12 mouse cellular contexts compared by ENCODE assay signal in genomic region chr2:103743536-103743935, GRCm38 (mm10). TPM values are rescaled to one million over a fixed set of nuclear protein-coding genes. Genes with fewer than 3 reads are reported as not detected.
A peak's percentile ranks its signal among the peaks of the same experiment; 100 is the strongest.
DNase-seq lines count a peak whose midpoint lies in the region; ATAC-seq lines count a peak whose summit lies in the region.
"Had no signal": no experiment of that assay in that cellular context is flagged by ENCODE, and none has a peak within 500 bp of the region (broad histone marks: within the 10 kb centered on the region; RNA-seq: fewer than 3 reads in every experiment).

No protein-coding gene starts in this region.

- H3K4me3 ChIP-seq in kidney, embryonic 14.5 days (ENCODE audit: low read length): no peak overlapping the region
- H3K4me3 ChIP-seq: forebrain, embryonic 10.5 days; limb, embryonic 12.5 days; liver, embryonic 15.5 days; midbrain, embryonic 10.5 days had no signal

- H3K27ac ChIP-seq in kidney, embryonic 14.5 days (ENCODE audit: low read depth, low read length): no peak overlapping the region
- H3K27ac ChIP-seq: forebrain, embryonic 10.5 days; limb, embryonic 12.5 days; liver, embryonic 15.5 days; midbrain, embryonic 10.5 days had no signal

- H3K27me3 ChIP-seq in kidney, embryonic 14.5 days (ENCODE audit: control insufficient read depth, insufficient read depth, low read length): no peaks in the 10 kb centered on the region
- H3K27me3 ChIP-seq: limb, embryonic 12.5 days; liver, embryonic 15.5 days had no signal

- H3K9ac ChIP-seq in kidney, embryonic 14.5 days (ENCODE audit: low read depth, low read length): no peak overlapping the region
- H3K9ac ChIP-seq: limb, embryonic 12.5 days; liver, embryonic 15.5 days had no signal

- 95% methylated on average over 2 of the region's 2 CpGs for WGBS in kidney, embryonic 14.5 days

- DNase-seq in gastrocnemius, adult 18-20 months (ENCODE audit: low spot score): peak; percentile 22
- no peak for DNase-seq in gastrocnemius, postnatal 4 days (ENCODE audit: low spot score in 2 of 2)
- peak; percentile 25 for DNase-seq in kidney, adult 11 months
- peak; percentile 40 for DNase-seq in 3T3-L1 (ENCODE audit: low read depth, low spot score)
- DNase-seq in gastrocnemius, postnatal 14 days: peak; percentile 9
- DNase-seq in layer of hippocampus, adult 9-10 months (ENCODE audit: low spot score): no peak
- DNase-seq in lung, postnatal 14 days: no peak

- ATAC-seq in kidney, embryonic 14.5 days (ENCODE audit: low FRiP score, low TSS enrichment): no peak

- H3K36me3 ChIP-seq in kidney, embryonic 14.5 days (ENCODE audit: control insufficient read depth, insufficient read depth, low read length): peaks cover 56% of the 10 kb centered on the region

- intact Hi-C loops in gastrocnemius, postnatal 14 days (cut with DNase I; ENCODE audit: low total_unique reads): no loop called here

- no peaks in the 10 kb centered on the region for H3K4me1 ChIP-seq in kidney, embryonic 14.5 days (ENCODE audit: control insufficient read depth, insufficient read depth, low read length)
- H3K4me1 ChIP-seq: forebrain, embryonic 10.5 days; limb, embryonic 12.5 days; midbrain, embryonic 10.5 days had no signal

- no peaks in the 10 kb centered on the region for H3K9me3 ChIP-seq in kidney, embryonic 14.5 days (ENCODE audit: control insufficient read depth, low read length)
- H3K9me3 ChIP-seq: forebrain, embryonic 10.5 days; limb, embryonic 12.5 days; liver, embryonic 15.5 days; midbrain, embryonic 10.5 days had no signal

- no peak overlapping the region for H3K4me2 ChIP-seq in kidney, embryonic 14.5 days (replicated peaks; ENCODE audit: low read depth, low read length)
- H3K4me2 ChIP-seq: limb, embryonic 12.5 days; liver, embryonic 15.5 days had no signal

RNA-seq across cellular contexts. Expression of gene Nat10, which starts 17.5 kb away (rescaled TPM):
- total RNA-seq in gastrocnemius, adult 18-20 months (2021): 10 to 100 TPM; 14.3 to 17.3 TPM
- 10 to 100 TPM; 22.4 to 23.6 TPM for total RNA-seq in gastrocnemius, postnatal 4 days (2021)
- polyA plus RNA-seq in kidney, embryonic 14.5 days (2014; fragmentation: Nextera tagmentation; extraction: Ambion mirVana): 19.6 and 34.2 TPM in 2 replicates
- 10 to 100 TPM; 15.0 to 18.6 TPM for total RNA-seq in gastrocnemius, postnatal 14 days (2021)

RNA-seq across cellular contexts. Expression of gene Caprin1, which starts 53.9 kb away (rescaled TPM):
- total RNA-seq in gastrocnemius, adult 18-20 months (2021): 10 to 100 TPM; 92.9 to 94.5 TPM
- total RNA-seq in gastrocnemius, postnatal 4 days (2021): 100 to 1,000 TPM; 248 to 285 TPM
- 215 and 448 TPM in 2 replicates for polyA plus RNA-seq in kidney, embryonic 14.5 days (2014; fragmentation: Nextera tagmentation; extraction: Ambion mirVana)
- total RNA-seq in gastrocnemius, postnatal 14 days (2021): 100 to 1,000 TPM; 155 to 162 TPM

Comparison
In these comparisons a context has a peak if more than half of its experiments do, and no peak if none do; other contexts are left out.
1. DNase-seq: peak in gastrocnemius, adult 18-20 months (single experiment), kidney, adult 11 months (single experiment), 3T3-L1 (single experiment) and gastrocnemius, postnatal 14 days (single experiment); none in gastrocnemius, postnatal 4 days (0 of 2), layer of hippocampus, adult 9-10 months (single experiment) and lung, postnatal 14 days (single experiment).